Mouse (Mus musculus): ENCODE data around the gene Kiss1r. TPM values are rescaled to one million over a fixed set of nuclear protein-coding genes. Genes with fewer than 3 reads are reported as not detected.
"Not testable (repeated sequence)": the region's sequence is repeated elsewhere in the genome, so short reads cannot be mapped to it uniquely, and the experiment has no call there.

Gene Kiss1r
- polyA plus RNA-seq, 1 experiment from 2014 or later: 0.97 TPM

DNA sequence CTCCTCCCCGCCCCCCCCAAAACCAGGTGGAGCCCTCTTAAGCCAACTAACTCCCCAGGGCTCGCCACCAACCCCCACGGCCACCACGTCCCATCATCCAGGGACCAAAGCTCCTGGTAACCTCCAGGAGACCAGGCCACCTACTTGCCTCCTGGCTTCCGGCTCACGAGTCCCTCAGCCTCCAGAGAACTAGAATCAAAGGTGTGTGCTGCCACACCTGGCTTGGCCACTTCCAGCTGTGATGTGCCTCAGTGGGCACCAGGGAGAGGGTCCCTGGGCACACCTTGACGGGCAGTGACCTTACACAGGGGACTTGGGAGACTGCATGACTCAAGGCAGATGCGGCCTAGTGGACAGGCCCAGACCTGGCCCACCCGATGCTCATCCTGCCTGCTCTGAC is 38.9 kb downstream of the Kiss1r start:
- Histone ChIP-seq H3K27me3 (ENCODE audit: control insufficient read depth, insufficient read depth, low read length) (no peaks in the 10 kb centered on the region), H3K36me3 (ENCODE audit: control insufficient read depth, insufficient read depth, low read length) (peaks cover 3% of the 10 kb centered on the region; the same call in 1 of the 2 replicates), H3K4me2 (ENCODE audit: low read depth, low read length) (no peak overlapping the region), H3K27ac (ENCODE audit: low read length) (no peak overlapping the region), H3K9ac (ENCODE audit: low read length) (0 out of 2 replicates have a peak overlapping the region, but pooled peaks have one; percentile 25), H3K9me3 (replicated peaks; ENCODE audit: control insufficient read depth, low read length) (no peaks in the 10 kb centered on the region), H3K4me3 (replicated peaks; ENCODE audit: low read length) (no peak overlapping the region), H3K4me1 (ENCODE audit: control insufficient read depth, insufficient read depth, low read length) (peaks cover 2% of the 10 kb centered on the region)
- 69% methylated on average over 9 of the region's 9 CpGs for WGBS
- ATAC-seq (ENCODE audit: insufficient read depth, low FRiP score): no peak

DNA sequence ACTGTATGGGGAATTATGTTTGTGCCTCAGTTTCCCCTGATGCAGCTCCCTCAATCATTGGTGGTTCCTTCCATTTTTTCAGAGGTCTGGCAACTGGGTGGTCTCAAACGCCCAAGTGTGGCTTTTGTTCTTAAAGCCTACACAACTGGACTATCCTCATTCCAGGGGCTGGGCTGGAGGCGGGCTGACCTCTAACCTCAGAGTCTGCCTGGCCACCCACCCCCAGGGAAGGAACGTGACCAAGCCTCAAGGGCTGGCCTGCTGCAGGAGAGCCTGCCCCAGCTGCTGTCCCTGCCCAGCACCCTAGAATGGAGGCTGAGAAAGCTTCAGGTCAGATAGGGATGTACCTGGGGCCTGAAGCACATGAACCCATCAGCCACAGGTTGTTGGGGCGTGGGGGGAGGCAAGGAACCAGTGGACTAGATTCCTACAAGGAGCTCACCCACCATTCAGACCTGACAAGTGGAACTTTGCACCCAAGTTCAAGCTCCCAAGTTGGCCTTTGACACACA is 39.9 kb downstream of the Kiss1r start:
- no peaks in the 10 kb centered on the region for H3K9me3 ChIP-seq (replicated peaks; ENCODE audit: control insufficient read depth, low read length)
- H3K27me3 ChIP-seq (ENCODE audit: control insufficient read depth, insufficient read depth, low read length): no peaks in the 10 kb centered on the region
- no peak overlapping the region for H3K4me3 ChIP-seq (replicated peaks; ENCODE audit: low read length)
- H3K4me2 ChIP-seq (ENCODE audit: low read depth, low read length): no peak overlapping the region
- WGBS: 40% methylated on average over 4 of the region's 4 CpGs
- H3K27ac ChIP-seq (ENCODE audit: low read length): no peak overlapping the region
- no peaks in the 10 kb centered on the region for H3K36me3 ChIP-seq (ENCODE audit: control insufficient read depth, insufficient read depth, low read length)
- H3K4me1 ChIP-seq (ENCODE audit: control insufficient read depth, insufficient read depth, low read length): peaks cover 7% of the 10 kb centered on the region
- no peak overlapping the region for H3K9ac ChIP-seq (ENCODE audit: low read length)
- ATAC-seq (ENCODE audit: insufficient read depth, low FRiP score): no peak

DNA sequence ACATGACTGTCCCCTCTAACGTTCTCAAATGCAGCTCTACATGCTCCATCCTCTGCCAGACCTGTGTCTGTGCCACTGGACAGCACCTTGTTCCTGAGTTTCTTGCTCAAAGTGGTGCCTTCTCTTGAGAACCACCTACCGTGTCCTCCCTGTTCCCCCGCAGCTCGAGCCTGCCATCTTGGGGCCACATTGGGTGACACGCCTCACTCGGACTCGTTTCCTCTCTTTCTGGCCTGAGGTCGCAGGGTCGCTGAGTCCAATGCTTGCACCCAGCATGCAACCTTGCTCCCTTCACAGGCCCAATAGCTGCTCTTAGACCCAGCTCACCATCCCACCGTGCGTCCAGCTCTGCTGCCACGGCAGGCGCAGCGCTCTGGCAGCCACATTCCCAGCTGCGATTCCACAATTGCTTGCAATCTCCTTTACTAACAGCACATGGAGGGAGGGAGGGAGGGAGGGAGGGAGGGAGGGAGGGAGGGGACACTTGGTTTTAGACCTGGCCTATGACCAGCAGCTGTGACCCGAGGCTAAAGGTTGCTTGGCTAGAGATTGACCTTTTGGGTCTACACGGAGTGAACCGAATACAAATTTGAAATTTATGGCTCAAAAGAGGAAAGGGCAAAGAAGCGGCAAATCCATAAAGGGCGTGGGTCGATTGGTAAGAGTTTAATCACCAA is 41.5 kb downstream of the Kiss1r start:
- H3K27me3 ChIP-seq (ENCODE audit: control insufficient read depth, insufficient read depth, low read length): no peaks in the 10 kb centered on the region
- H3K9ac ChIP-seq (ENCODE audit: low read length): peak overlapping the region; percentile 48; the same call in 1 of the 2 replicates
- WGBS: 10% methylated on average over 21 of the region's 21 CpGs
- no peak for ATAC-seq (ENCODE audit: insufficient read depth, low FRiP score)
- no peak overlapping the region for H3K27ac ChIP-seq (ENCODE audit: low read length)
- H3K9me3 ChIP-seq (replicated peaks; ENCODE audit: control insufficient read depth, low read length): no peaks in the 10 kb centered on the region
- no peaks in the 10 kb centered on the region for H3K36me3 ChIP-seq (ENCODE audit: control insufficient read depth, insufficient read depth, low read length)
- peak overlapping the region; percentile 32; the same call in 1 of the 2 replicates for H3K4me2 ChIP-seq (ENCODE audit: low read depth, low read length)
- H3K4me1 ChIP-seq (ENCODE audit: control insufficient read depth, insufficient read depth, low read length): peaks cover 7% of the 10 kb centered on the region
- H3K4me3 ChIP-seq (replicated peaks; ENCODE audit: low read length): no peak overlapping the region; the same call in 1 of the 2 replicates

DNA sequence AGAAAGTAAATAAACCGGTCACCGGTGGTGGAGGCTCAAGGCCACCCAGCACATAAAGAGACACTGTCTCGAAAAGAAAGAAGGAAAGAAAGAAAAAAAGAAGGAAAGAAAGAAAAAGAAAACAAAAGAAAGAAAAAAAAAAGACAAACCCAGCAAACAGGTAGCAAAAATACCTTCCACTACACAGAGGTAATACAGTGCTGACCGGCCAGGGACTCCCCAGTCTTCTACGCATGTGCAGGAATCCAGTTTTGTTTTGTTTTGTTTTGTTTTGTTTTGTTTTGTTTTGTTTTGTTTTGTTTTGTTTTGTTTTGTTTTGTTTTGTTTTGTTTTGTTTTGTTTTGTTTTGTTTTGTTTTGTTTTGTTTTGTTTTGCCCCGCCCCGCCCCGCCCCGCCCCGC is 42.6 kb downstream of the Kiss1r start:
- not testable (repeated sequence) for H3K36me3 ChIP-seq (ENCODE audit: control insufficient read depth, insufficient read depth, low read length); H3K27me3 ChIP-seq (ENCODE audit: control insufficient read depth, insufficient read depth, low read length); H3K9me3 ChIP-seq (replicated peaks; ENCODE audit: control insufficient read depth, low read length); H3K9ac ChIP-seq (ENCODE audit: low read length); ATAC-seq (ENCODE audit: insufficient read depth, low FRiP score); H3K27ac ChIP-seq (ENCODE audit: low read length); H3K4me1 ChIP-seq (ENCODE audit: control insufficient read depth, insufficient read depth, low read length)
- H3K4me2 ChIP-seq (ENCODE audit: low read depth, low read length): peak overlapping the region; percentile 29; the same call in 1 of the 2 replicates
- H3K4me3 ChIP-seq (replicated peaks; ENCODE audit: low read length): peak overlapping the region; percentile 96
- 30% methylated on average over 10 of the region's 10 CpGs for WGBS

DNA sequence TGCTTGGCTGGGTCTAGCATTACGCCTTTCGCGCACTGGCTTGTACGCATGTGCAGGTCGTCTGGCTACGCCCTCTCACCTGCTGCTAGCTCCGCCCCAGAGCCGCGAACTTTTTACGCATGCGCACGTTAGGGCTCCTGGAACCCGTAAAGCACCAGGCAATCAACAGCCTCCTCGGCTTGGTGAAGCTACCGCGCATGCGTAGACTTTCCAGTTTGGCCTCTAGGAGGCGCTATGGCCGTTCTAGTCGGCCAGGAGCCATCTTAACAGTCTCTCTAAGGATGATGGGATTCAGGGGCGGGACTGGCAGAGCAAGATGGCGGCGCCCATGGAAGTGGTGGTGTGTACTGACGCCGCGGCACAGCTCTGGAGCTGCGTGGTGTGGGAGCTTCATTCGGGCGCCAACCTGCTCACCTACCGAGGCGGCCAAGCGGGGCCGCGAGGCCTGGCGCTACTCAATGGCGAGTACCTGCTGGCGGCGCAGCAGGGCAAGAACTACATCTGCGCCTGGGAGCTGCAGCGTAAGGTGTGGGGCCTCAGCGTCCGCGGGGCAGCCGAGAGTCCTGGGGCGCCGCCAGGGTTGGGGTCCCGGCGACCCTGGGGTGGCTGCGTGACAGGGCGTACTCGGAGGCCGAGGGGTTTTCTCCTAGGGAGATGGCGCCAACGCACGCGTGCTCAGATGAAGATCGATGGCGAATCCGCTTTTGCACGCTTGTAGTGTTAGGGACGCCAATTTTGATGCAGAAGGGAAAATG is 43.3 kb downstream of the Kiss1r start, which contains the start of gene Wdr18:
Gene Wdr18 (plus strand): TSS at position 306 of the 755 bp plus-strand sequence.
- Histone ChIP-seq H3K27ac (ENCODE audit: low read length) (peak within 1 kb of the TSS; percentile 74), H3K27me3 (ENCODE audit: control insufficient read depth, insufficient read depth, low read length) (no peaks in the 10 kb centered on the region), H3K4me3 (replicated peaks; ENCODE audit: low read length) (peak within 1 kb of the TSS; percentile 96), H3K4me2 (ENCODE audit: low read depth, low read length) (peak within 1 kb of the TSS; percentile 68), H3K4me1 (ENCODE audit: control insufficient read depth, insufficient read depth, low read length) (peaks cover 7% of the 10 kb centered on the region), H3K9me3 (replicated peaks; ENCODE audit: control insufficient read depth, low read length) (no peaks in the 10 kb centered on the region), H3K36me3 (ENCODE audit: control insufficient read depth, insufficient read depth, low read length) (no peaks in the 10 kb centered on the region; the same call in 1 of the 2 replicates), H3K9ac (ENCODE audit: low read length) (peak within 1 kb of the TSS; percentile 92)
- WGBS: under 1% methylated on average over 61 of the region's 61 CpGs
- peak; percentile 96 for ATAC-seq (ENCODE audit: insufficient read depth, low FRiP score)

DNA sequence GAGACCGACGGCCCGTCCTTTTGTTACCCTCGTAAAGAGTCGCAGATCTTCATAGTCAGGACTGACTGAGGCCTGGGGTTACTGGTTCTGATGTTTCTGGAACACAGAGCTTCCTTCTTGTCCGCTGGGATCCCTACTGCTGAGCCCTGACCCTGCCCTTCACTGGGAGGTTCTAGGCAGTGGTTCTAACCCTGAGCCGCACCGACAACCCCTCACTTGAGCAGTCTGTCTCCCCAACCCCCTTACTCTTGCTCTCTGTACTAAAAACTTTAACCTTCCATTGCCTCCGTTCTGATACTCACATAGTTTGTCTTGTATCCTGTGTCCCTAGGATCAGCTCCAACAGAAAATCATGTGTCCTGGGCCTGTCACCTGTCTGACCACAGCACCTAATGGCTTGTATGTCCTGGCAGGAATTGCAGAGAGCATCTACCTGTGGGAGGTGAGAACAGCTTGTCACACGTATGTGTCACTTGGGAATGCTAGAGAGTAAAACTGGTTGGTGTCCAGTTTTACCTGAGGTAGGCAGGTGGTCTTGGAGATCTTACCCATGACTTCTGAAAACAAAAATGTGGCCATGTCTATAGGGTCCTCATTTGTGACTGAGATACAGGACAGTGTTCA is 44.0 kb downstream of the Kiss1r start:
- no peaks in the 10 kb centered on the region for H3K27me3 ChIP-seq (ENCODE audit: control insufficient read depth, insufficient read depth, low read length)
- H3K4me2 ChIP-seq (ENCODE audit: low read depth, low read length): peak overlapping the region; percentile 68
- H3K9me3 ChIP-seq (replicated peaks; ENCODE audit: control insufficient read depth, low read length): no peaks in the 10 kb centered on the region
- H3K36me3 ChIP-seq (ENCODE audit: control insufficient read depth, insufficient read depth, low read length): peaks cover 1% of the 10 kb centered on the region
- WGBS: 14% methylated on average over 10 of the region's 10 CpGs
- ATAC-seq (ENCODE audit: insufficient read depth, low FRiP score): no peak
- peak overlapping the region; percentile 96 for H3K4me3 ChIP-seq (replicated peaks; ENCODE audit: low read length)
- H3K9ac ChIP-seq (ENCODE audit: low read length): peak overlapping the region; percentile 92
- peaks cover 7% of the 10 kb centered on the region for H3K4me1 ChIP-seq (ENCODE audit: control insufficient read depth, insufficient read depth, low read length)
- H3K27ac ChIP-seq (ENCODE audit: low read length): no peak overlapping the region

DNA sequence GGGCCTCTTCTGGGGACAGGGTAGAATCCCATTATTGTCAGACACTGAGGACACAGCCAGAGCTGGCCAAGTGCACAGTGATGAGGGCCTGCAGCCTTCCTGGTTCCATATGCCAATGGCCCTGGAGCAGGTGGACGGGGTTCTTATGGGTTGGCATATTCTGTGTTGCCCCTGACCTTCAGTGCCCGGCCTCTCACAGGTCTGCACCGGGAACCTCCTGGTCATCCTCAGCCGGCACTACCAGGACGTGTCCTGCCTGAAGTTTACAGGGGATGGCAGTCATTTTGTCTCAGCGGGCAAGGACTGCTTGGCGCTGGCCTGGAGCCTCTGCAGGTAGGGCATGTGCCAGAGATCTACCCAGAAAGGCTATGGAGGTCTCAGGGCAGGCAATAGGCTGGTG is 48.0 kb downstream of the Kiss1r start:
- H3K27ac ChIP-seq (ENCODE audit: low read length): no peak overlapping the region
- no peak overlapping the region for H3K9ac ChIP-seq (ENCODE audit: low read length)
- 92% methylated on average over 7 of the region's 7 CpGs for WGBS
- H3K9me3 ChIP-seq (replicated peaks; ENCODE audit: control insufficient read depth, low read length): no peaks in the 10 kb centered on the region
- no peak overlapping the region for H3K4me2 ChIP-seq (ENCODE audit: low read depth, low read length)
- H3K4me3 ChIP-seq (replicated peaks; ENCODE audit: low read length): no peak overlapping the region
- 0 out of 2 replicates have a peak, but pooled peaks cover under 1% of the 10 kb centered on the region for H3K27me3 ChIP-seq (ENCODE audit: control insufficient read depth, insufficient read depth, low read length)
- H3K4me1 ChIP-seq (ENCODE audit: control insufficient read depth, insufficient read depth, low read length): peaks cover 14% of the 10 kb centered on the region
- no peak for ATAC-seq (ENCODE audit: insufficient read depth, low FRiP score)
- peaks cover 18% of the 10 kb centered on the region for H3K36me3 ChIP-seq (ENCODE audit: control insufficient read depth, insufficient read depth, low read length)

DNA sequence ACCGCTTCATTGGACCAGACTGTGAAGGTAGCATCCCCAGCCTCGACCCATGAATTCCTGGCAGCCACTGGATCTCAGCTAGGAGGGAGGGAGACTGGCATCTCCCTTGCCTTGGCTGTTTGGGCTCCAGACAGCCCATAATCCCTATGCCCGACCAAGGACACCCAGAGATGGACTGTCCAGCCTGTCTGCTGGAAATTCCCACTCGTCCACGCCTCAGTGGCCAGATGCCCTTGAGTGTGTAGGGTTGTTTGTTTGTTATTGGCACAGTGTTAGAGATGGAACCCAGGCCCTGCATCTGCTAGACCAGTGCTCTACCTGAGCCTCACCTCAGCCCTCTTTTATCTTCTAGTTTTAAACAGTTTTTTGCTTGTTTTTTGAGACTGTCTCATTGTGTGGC is 48.6 kb downstream of the Kiss1r start:
- ATAC-seq (ENCODE audit: insufficient read depth, low FRiP score): no peak
- Histone ChIP-seq H3K27ac (ENCODE audit: low read length) (no peak overlapping the region), H3K4me1 (ENCODE audit: control insufficient read depth, insufficient read depth, low read length) (peaks cover 14% of the 10 kb centered on the region), H3K27me3 (ENCODE audit: control insufficient read depth, insufficient read depth, low read length) (0 out of 2 replicates have a peak, but pooled peaks cover 2% of the 10 kb centered on the region), H3K4me3 (replicated peaks; ENCODE audit: low read length) (no peak overlapping the region), H3K9me3 (replicated peaks; ENCODE audit: control insufficient read depth, low read length) (no peaks in the 10 kb centered on the region), H3K9ac (ENCODE audit: low read length) (no peak overlapping the region), H3K4me2 (ENCODE audit: low read depth, low read length) (no peak overlapping the region), H3K36me3 (ENCODE audit: control insufficient read depth, insufficient read depth, low read length) (peaks cover 18% of the 10 kb centered on the region)
- 89% methylated on average over 5 of the region's 5 CpGs for WGBS
